Mouse (Mus musculus) neural tube, embryonic 12.5 days (tissue): ENCODE results near the gene Elobl. TPM values are rescaled to one million over a fixed set of nuclear protein-coding genes. Genes with fewer than 3 reads are reported as not detected.

ENCODE experiments used
- ATAC-seq: fragments of 200-750 bp; cut with Nextera tagmentation; 2 replicates; pipeline ENCODE4 v1.8.0; 2017; ENCODE audit warnings: low read depth, mild to moderate bottlenecking, moderate TSS enrichment, moderate library complexity; ENCODE audit not compliant: low FRiP score
- H3K27ac ChIP-seq: fragments of 300-500 bp; sonication (generic); 2 replicates; pipeline ENCODE4 v1.5.1; 2016
- H3K27me3 ChIP-seq: fragments of 300-500 bp; sonication (generic); replicated peaks from 2 replicates; pipeline ENCODE4 v1.6.1; 2016; ENCODE audit warnings: mild to moderate bottlenecking
- H3K36me3 ChIP-seq: fragments of 300-500 bp; sonication (generic); 2 replicates; pipeline ENCODE4 v1.6.1; 2016; ENCODE audit warnings: mild to moderate bottlenecking
- H3K4me1 ChIP-seq: fragments of 300-500 bp; sonication (generic); 2 replicates; pipeline ENCODE4 v1.6.1; 2016
- H3K4me2 ChIP-seq: fragments of 300-500 bp; sonication (generic); replicated peaks from 2 replicates; pipeline ENCODE4 v1.6.1; 2016; ENCODE audit warnings: mild to moderate bottlenecking
- H3K4me3 ChIP-seq: fragments of 300-500 bp; sonication (generic); 2 replicates; pipeline ENCODE4 v1.5.1; 2016
- H3K9ac ChIP-seq: fragments of 300-500 bp; sonication (generic); 2 replicates; pipeline ENCODE4 v1.6.1; 2016; ENCODE audit warnings: mild to moderate bottlenecking
- H3K9me3 ChIP-seq: fragments of 300-500 bp; sonication (generic); 2 replicates; pipeline ENCODE4 v1.6.1; 2016; ENCODE audit warnings: mild to moderate bottlenecking
- WGBS: fragments of 180-500 bp; shearing (Covaris S2); methylation state at CpG from one replicate; pipeline ENCODE4 v1.1.7; 2016; 5-methylcytosine and 5-hydroxymethylcytosine counted together
- polyA plus RNA-seq: library from polyadenylated mRNA; unstranded; fragments of >200 nt; fragmentation: Nextera tagmentation; extraction: Ambion mirVana; gene quantifications from 2 replicates; pipeline ENCODE4 v1.2.1, GENCODE M21; 2016

Gene Elobl
- polyA plus RNA-seq, 1 experiment from 2014 or later, result not detected

DNA sequence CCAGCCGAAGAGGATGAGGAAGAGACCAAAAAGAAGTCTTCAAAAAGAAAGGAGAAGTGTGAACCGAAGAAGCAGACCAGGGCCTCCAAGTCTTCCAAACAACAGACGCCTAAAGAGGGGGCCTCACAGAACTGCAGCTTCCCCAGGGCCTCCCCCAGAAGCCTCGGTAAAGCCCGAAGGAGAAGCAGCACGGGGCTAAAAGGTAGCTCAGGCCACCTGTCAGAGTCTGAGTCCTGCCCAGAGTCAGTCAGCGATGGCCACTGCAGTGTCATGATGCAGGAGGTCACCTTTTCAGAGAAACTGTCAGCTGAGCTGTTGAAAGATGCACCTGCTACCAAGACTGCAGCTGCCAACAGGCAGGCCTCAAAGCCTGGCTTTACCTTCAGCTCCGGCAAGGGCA is 14.6 kb upstream of the Elobl start:
- ATAC-seq, result no peak
- H3K4me2 ChIP-seq, result no peak overlapping the region
- no peak overlapping the region for H3K9ac ChIP-seq
- no peaks in the 10 kb centered on the region for H3K9me3 ChIP-seq
- H3K36me3 ChIP-seq, result peaks cover 46% of the 10 kb centered on the region
- H3K27ac ChIP-seq, result no peak overlapping the region
- no peaks in the 10 kb centered on the region for H3K27me3 ChIP-seq
- no peak overlapping the region for H3K4me3 ChIP-seq
- H3K4me1 ChIP-seq, result no peaks in the 10 kb centered on the region
- WGBS, result 95% methylated on average over 8 of the region's 8 CpGs

DNA sequence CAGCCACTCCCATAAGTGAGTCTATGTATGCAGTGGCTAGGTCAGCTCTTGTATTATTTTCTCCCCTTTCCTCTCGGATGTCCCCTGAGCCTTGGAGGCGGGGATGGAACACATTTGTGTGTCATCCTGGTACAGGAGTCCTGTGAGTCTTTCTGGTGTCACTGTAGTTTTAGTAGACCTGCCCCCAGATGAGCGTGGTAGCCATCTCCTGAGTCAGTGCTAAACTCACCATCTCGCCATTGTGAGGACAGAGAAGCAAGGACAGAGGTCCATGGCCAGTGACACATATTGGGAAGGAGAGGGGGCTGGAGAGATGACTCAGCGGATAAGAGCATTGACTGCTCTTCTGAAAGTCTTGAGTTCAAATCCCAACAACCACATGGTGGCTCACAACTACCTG is 10.5 kb upstream of the Elobl start:
- no peak overlapping the region for H3K4me2 ChIP-seq
- no peaks in the 10 kb centered on the region for H3K27me3 ChIP-seq
- ATAC-seq, result no peak
- no peak overlapping the region for H3K9ac ChIP-seq
- H3K4me3 ChIP-seq, result no peak overlapping the region
- peaks cover 13% of the 10 kb centered on the region; the same call in 1 of the 2 replicates for H3K36me3 ChIP-seq
- no peak overlapping the region for H3K27ac ChIP-seq
- H3K9me3 ChIP-seq, result no peaks in the 10 kb centered on the region
- 90% methylated on average over 5 of the region's 5 CpGs for WGBS
- 0 out of 2 replicates have a peak, but pooled peaks cover 5% of the 10 kb centered on the region for H3K4me1 ChIP-seq

- Histone ChIP-seq H3K9me3 (no peaks in the 10 kb centered on the region), H3K36me3 (0 out of 2 replicates have a peak, but pooled peaks cover 5% of the 10 kb centered on the region), H3K27me3 (no peaks in the 10 kb centered on the region), H3K27ac (no peak overlapping the region), H3K4me2 (no peak overlapping the region), H3K9ac (no peak overlapping the region), H3K4me1 (0 out of 2 replicates have a peak, but pooled peaks cover 5% of the 10 kb centered on the region), H3K4me3 (no peak overlapping the region)
- ATAC-seq, result no peak
- WGBS, result 88% methylated on average over 2 of the region's 2 CpGs
These were observed 9.6 kb upstream of the Elobl start for GRCm38 (mm10) chr11:88976320-88976719.

DNA sequence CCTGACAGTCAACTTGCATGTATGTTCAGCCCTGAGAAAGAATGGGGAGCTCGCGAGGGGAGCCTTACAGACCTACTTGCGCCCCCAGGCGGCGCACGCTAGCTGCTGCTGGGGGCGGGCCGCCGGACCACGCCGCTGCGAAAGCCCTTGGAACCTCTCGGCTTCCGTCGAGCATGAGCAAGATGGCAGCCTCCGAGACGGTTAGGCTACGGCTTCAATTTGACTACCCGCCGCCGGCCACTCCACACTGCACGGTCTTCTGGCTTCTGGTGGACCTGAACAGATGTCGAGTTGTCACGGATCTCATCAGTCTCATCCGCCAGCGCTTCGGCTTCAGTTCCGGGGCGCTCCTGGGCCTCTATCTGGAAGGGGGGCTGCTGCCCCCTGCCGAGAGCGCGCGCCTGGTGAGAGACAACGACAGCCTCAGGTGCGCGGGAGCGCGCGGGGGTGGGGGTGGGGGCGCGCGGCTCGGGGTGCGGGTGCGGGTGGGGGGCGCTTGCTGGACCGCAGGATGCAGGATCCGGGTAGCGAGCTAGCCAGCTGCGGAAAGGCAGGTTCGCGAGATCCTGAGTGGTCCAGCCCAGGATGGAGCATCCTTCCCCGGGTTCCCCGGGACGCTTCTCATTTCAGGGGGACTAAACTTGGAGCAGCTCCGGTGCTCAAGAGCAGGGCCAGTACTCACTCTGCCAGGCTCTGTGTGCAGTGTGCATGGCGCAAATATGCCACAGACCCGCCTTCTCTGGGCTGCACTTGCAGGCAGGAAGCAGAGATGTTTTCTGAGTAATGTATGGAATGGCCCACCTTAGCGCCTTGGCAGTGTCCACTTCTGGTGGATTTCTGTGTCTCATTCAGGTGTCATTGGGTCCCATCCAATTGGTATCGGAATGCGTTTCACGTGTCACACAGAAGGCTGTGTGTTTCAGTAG is 7.3 kb upstream of the Elobl start:
- Histone ChIP-seq H3K27me3 (no peaks in the 10 kb centered on the region), H3K36me3 (no peaks in the 10 kb centered on the region), H3K4me1 (0 out of 2 replicates have a peak, but pooled peaks cover 5% of the 10 kb centered on the region), H3K9me3 (no peaks in the 10 kb centered on the region), H3K9ac (peak overlapping the region; percentile 82), H3K4me3 (peak overlapping the region; percentile 71), H3K27ac (peak overlapping the region; percentile 38; the same call in 1 of the 2 replicates), H3K4me2 (peak overlapping the region; percentile 81)
- 2% methylated on average over 57 of the region's 62 CpGs for WGBS
- peak; percentile 82 for ATAC-seq

DNA sequence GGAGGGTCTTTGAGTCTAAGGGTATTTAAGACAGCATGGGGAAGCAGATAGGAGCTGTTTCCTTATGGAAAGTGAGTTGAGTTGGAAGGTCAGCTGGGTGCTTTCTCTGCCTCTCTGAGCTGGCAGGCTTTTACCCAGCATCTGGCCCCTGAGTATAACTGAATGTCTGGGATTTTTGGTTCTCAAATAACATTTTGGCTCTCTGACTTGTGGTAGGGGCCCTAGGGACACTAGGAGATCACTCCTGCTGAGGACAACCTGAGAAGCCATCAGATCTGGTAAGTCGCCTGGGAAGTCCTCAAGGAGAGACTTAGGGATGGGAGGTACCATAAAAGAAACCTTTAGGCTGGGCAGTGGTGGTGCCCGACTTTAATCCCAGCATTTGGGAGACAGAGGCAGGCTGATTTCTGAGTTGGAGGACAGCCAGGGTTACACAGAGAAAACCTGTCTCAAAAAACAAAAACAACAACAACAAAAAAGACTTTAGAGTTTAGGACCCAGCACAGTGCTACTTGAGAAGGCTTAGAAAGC is 3.5 kb upstream of the Elobl start, which contains the start of gene Coil:
Gene Coil (plus strand): TSS at position 51 of the 531 bp plus-strand sequence.
- no peak within 1 kb of the TSS for H3K4me2 ChIP-seq
- WGBS, result 36% methylated on average over 2 of the region's 2 CpGs
- H3K36me3 ChIP-seq, result no peaks in the 10 kb centered on the region
- no peaks in the 10 kb centered on the region for H3K9me3 ChIP-seq
- no peak within 1 kb of the TSS for H3K9ac ChIP-seq
- ATAC-seq, result no peak
- no peak within 1 kb of the TSS for H3K4me3 ChIP-seq
- H3K27me3 ChIP-seq, result no peaks in the 10 kb centered on the region
- H3K4me1 ChIP-seq, result 0 out of 2 replicates have a peak, but pooled peaks cover 5% of the 10 kb centered on the region
- H3K27ac ChIP-seq, result no peak within 1 kb of the TSS

DNA sequence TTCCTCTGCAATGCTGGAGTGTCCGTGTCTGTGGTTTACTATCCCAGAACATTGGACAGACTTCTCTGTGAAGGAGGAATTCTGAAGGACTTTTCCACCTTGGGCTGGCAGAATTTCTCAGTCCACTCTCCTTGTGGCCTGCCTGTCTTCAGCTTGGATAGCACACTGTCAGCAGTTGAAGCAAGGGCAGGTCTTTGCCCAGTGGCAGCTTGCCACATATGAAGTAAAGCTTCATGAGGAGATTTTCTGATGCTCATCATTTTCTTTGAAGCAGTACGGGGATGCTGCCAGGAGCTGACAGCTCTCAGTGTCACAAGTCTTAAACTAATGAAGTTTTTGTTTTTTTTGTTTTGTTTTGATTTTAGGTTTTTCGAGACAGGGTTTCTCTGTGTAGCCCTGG is 7.9 kb downstream of the Elobl start:
- Histone ChIP-seq H3K27ac (no peak overlapping the region), H3K4me2 (no peak overlapping the region), H3K36me3 (no peaks in the 10 kb centered on the region), H3K9ac (no peak overlapping the region), H3K4me3 (no peak overlapping the region), H3K4me1 (no peaks in the 10 kb centered on the region), H3K27me3 (no peaks in the 10 kb centered on the region), H3K9me3 (no peaks in the 10 kb centered on the region)
- 81% methylated on average over 3 of the region's 3 CpGs for WGBS
- no peak for ATAC-seq

- no peaks in the 10 kb centered on the region for H3K9me3 ChIP-seq
- no peak within 1 kb of the TSS for H3K27ac ChIP-seq
- peak within 1 kb of the TSS; percentile 41 for H3K4me3 ChIP-seq
- H3K4me2 ChIP-seq, result peak within 1 kb of the TSS; percentile 61
- no peaks in the 10 kb centered on the region for H3K27me3 ChIP-seq
- H3K36me3 ChIP-seq, result no peaks in the 10 kb centered on the region; the same call in 1 of the 2 replicates
- H3K4me1 ChIP-seq, result no peaks in the 10 kb centered on the region
- ATAC-seq, result peak; percentile 95
- WGBS, result 5% methylated on average over 34 of the region's 34 CpGs
- peak within 1 kb of the TSS; percentile 44; the same call in 1 of the 2 replicates for H3K9ac ChIP-seq
These were observed 11.3 kb downstream of the Elobl start, which contains the start of gene Scpep1 for GRCm38 (mm10) chr11:88955217-88955969. Scpep1 (minus strand) TSS chr11:88955465.

DNA sequence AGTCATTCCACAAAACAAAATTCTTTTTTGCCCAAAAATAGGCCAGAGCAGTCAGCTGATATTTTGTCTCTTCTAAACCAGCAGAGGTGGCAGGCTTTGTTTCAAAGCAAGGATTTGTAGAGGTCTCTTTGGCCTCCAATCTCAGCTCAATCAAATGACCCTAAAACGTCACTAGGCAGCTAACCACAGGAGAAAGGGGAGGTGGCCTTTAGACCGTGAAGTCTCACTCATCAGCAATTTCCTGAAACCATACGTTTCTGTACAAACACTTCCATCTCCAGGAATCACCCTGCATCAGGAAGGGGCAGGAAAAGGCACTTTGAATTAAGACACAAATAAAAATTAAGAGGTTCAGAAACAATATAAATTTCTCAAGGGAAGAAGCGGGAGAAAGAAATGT is 11.9 kb downstream of the Elobl start:
- Histone ChIP-seq H3K9me3 (no peaks in the 10 kb centered on the region), H3K27ac (no peak overlapping the region), H3K4me1 (no peaks in the 10 kb centered on the region), H3K36me3 (no peaks in the 10 kb centered on the region; the same call in 1 of the 2 replicates), H3K9ac (peak overlapping the region; percentile 44; the same call in 1 of the 2 replicates), H3K4me2 (peak overlapping the region; percentile 61), H3K4me3 (peak overlapping the region; percentile 41), H3K27me3 (no peaks in the 10 kb centered on the region)
- 0 out of 2 replicates have a peak, but pooled peaks have one; percentile 61 for ATAC-seq
- under 1% methylated on average over 4 of the region's 4 CpGs for WGBS

GRCm38 (mm10) chr11:88953582-88953981 is 13.1 kb downstream of the Elobl start:
- H3K36me3 ChIP-seq, result no peaks in the 10 kb centered on the region; the same call in 1 of the 2 replicates
- H3K4me3 ChIP-seq, result no peak overlapping the region
- WGBS, result 94% methylated on average over 3 of the region's 3 CpGs
- H3K9me3 ChIP-seq, result no peaks in the 10 kb centered on the region
- no peak for ATAC-seq
- no peak overlapping the region for H3K9ac ChIP-seq
- no peak overlapping the region for H3K27ac ChIP-seq
- no peaks in the 10 kb centered on the region for H3K4me1 ChIP-seq
- no peaks in the 10 kb centered on the region for H3K27me3 ChIP-seq
- no peak overlapping the region for H3K4me2 ChIP-seq

GRCm38 (mm10) chr11:88952117-88952516 is 14.6 kb downstream of the Elobl start:
- Histone ChIP-seq H3K9ac (no peak overlapping the region), H3K4me2 (no peak overlapping the region), H3K36me3 (no peaks in the 10 kb centered on the region; the same call in 1 of the 2 replicates), H3K27me3 (no peaks in the 10 kb centered on the region), H3K4me1 (no peaks in the 10 kb centered on the region), H3K27ac (no peak overlapping the region), H3K4me3 (no peak overlapping the region), H3K9me3 (no peaks in the 10 kb centered on the region)
- WGBS, result 95% methylated on average over 5 of the region's 5 CpGs
- ATAC-seq, result no peak

DNA sequence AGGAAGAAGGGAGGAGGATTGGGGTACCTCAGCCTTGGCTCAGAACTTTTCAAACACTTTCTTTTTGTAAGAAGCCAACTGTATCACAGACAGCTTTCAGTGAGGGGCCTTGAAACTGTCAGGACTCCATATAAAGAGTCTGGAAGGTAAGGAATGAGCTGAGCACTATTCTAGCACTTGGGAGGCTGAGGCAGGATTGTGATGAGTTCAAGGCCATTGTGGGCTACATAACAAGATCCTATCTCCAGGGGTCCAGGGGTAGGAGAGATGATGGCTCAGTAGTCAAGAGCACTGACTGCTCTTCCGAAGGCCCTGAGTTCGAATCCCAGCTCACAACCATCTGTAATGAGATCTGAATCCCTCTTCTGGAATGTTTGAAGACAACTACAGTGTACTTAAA is 15.2 kb downstream of the Elobl start:
- Histone ChIP-seq H3K4me3 (no peak overlapping the region), H3K27ac (no peak overlapping the region), H3K9ac (no peak overlapping the region), H3K36me3 (peaks cover 4% of the 10 kb centered on the region; the same call in 1 of the 2 replicates), H3K9me3 (no peaks in the 10 kb centered on the region), H3K4me2 (no peak overlapping the region), H3K4me1 (no peaks in the 10 kb centered on the region), H3K27me3 (no peaks in the 10 kb centered on the region)
- ATAC-seq, result no peak
- 96% methylated on average over 2 of the region's 2 CpGs for WGBS
